Mouse (Mus musculus): ENCODE results near the gene Olfr1320. TPM values are rescaled to one million over a fixed set of nuclear protein-coding genes. Genes with fewer than 3 reads are reported as not detected.

The Olfr1320 gene
- total RNA-seq (2012; rRNA removed) (not detected in 2 replicates), polyA plus RNA-seq (2012; ENCODE audit: insufficient read depth in 1 of 2, insufficient read length in 2 of 2, low read depth in 1 of 2, low replicate concordance in 2 of 2, missing spikeins in 1 of 2) (not detected)

DNA sequence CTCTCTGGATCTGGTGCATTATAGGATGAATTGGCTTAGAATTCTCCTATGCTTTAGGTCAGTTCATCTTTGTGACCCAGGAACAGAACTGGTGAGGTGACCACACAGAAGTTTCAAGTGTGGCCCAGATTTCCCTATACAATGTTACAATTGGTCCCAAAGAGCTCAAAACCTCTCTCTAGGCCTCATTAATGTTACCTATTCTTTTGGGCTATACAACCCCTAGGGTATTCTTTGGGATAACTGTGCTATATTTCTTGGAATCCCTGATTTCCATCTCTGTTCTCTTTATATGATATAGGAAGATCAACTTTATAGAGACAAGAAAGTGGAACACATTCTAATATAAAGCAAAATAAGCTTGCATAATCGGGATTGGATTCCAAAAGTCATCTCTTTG is at the start of gene Olfr1320:
Gene Olfr1320 (plus strand): TSS at position 301 of the 400 bp plus-strand sequence.
- Histone ChIP-seq H3K27me3 (ENCODE audit: control insufficient read depth in 1 of 2, insufficient read depth in 2 of 2, low read length in 2 of 2) (no peaks in the 10 kb centered on the region), H3K79me2 (ENCODE audit: control insufficient read depth, insufficient read depth, low read length, poor library complexity) (no peaks in the 10 kb centered on the region), H3K27ac (ENCODE audit: control insufficient read depth, low read depth, low read length) (no peak within 1 kb of the TSS), H3K4me3 (ENCODE audit: control insufficient read depth in 1 of 2, insufficient read depth in 1 of 2, low read depth in 2 of 2, low read length in 2 of 2) (no peak within 1 kb of the TSS), H3K9me3 (replicated peaks; ENCODE audit: insufficient read depth, low read length) (no peaks in the 10 kb centered on the region), H3K9ac (ENCODE audit: control insufficient read depth, low read depth, low read length, poor library complexity, severe bottlenecking) (no peak within 1 kb of the TSS), H3K4me1 (ENCODE audit: control insufficient read depth in 1 of 2, insufficient read depth in 2 of 2, low read length in 2 of 2) (no peaks in the 10 kb centered on the region), H3K36me3 (ENCODE audit: control insufficient read depth in 1 of 2, insufficient read depth in 2 of 2, low read length in 2 of 2) (no peaks in the 10 kb centered on the region)
- no peak for DNase-seq (ENCODE audit: low read depth, low spot score)
- no peak for TF ChIP-seq TBP (IDR thresholded peaks at IDR 0.05; ENCODE audit: low read depth, low read length)
- TF ChIP-seq BHLHE40 (IDR thresholded peaks at IDR 0.05; ENCODE audit: borderline replicate concordance, low read depth, low read length), result no peak
- TF ChIP-seq CHD1 (IDR thresholded peaks at IDR 0.05; ENCODE audit: low read depth, low read length), result no peak
- TF ChIP-seq KAT2A (conservative IDR thresholded peaks at IDR 0.05; ENCODE audit: low read depth, low read length), result no peak
- TF ChIP-seq NELFE (IDR thresholded peaks at IDR 0.05; ENCODE audit: low read depth, low read length), result no peak
- TF ChIP-seq MAFK (IDR thresholded peaks at IDR 0.05; ENCODE audit: borderline replicate concordance, low read depth, low read length), result no peak
- TF ChIP-seq TCF12 (IDR thresholded peaks at IDR 0.05; ENCODE audit: low read depth, low read length), result no peak
- TF ChIP-seq NRF1 (IDR thresholded peaks at IDR 0.05; ENCODE audit: insufficient read depth, low read depth, low read length, poor library complexity, severe bottlenecking), result no peak
- no peak for TF ChIP-seq GATA1 (IDR thresholded peaks at IDR 0.05; ENCODE audit: low read depth, low read length)
- no peak for TF ChIP-seq ZKSCAN1 (IDR thresholded peaks at IDR 0.05; ENCODE audit: low read depth, low read length)
- TF ChIP-seq MAZ (IDR thresholded peaks at IDR 0.05; ENCODE audit: low read depth, low read length), result no peak

GRCm38 (mm10) chrX:49627566-49627965 is 44.6 kb upstream of the Olfr1320 start:
- TF ChIP-seq ELF1 (IDR thresholded peaks at IDR 0.05; ENCODE audit: low read depth, low read length) (no peak), ETS1 (IDR thresholded peaks at IDR 0.05; ENCODE audit: low read depth, low read length) (no peak), CHD1 (IDR thresholded peaks at IDR 0.05; ENCODE audit: low read depth, low read length) (no peak), TCF12 (IDR thresholded peaks at IDR 0.05; ENCODE audit: low read depth, low read length) (no peak), NRF1 (IDR thresholded peaks at IDR 0.05; ENCODE audit: insufficient read depth, low read depth, low read length, poor library complexity, severe bottlenecking) (no peak), POLR2AphosphoS2 (IDR thresholded peaks at IDR 0.05; ENCODE audit: low read length) (no peak), EP300 (IDR thresholded peaks at IDR 0.05; ENCODE audit: low read depth in 1 of 2, low read length in 2 of 2) (no peak), NELFE (IDR thresholded peaks at IDR 0.05; ENCODE audit: low read depth, low read length) (no peak), HCFC1 (IDR thresholded peaks at IDR 0.05; ENCODE audit: low read depth, low read length) (no peak)
- no peaks in the 10 kb centered on the region for H3K9me3 ChIP-seq (replicated peaks; ENCODE audit: insufficient read depth, low read length)
- H3K4me1 ChIP-seq (ENCODE audit: control insufficient read depth in 1 of 2, insufficient read depth in 2 of 2, low read length in 2 of 2), result no peaks in the 10 kb centered on the region
- H3K27me3 ChIP-seq (ENCODE audit: control insufficient read depth in 1 of 2, insufficient read depth in 2 of 2, low read length in 2 of 2), result no peaks in the 10 kb centered on the region
- no peak overlapping the region for H3K9ac ChIP-seq (ENCODE audit: control insufficient read depth, low read depth, low read length, poor library complexity, severe bottlenecking)
- no peak for DNase-seq (ENCODE audit: low read depth, low spot score)
- no peak overlapping the region for H3K4me3 ChIP-seq (ENCODE audit: control insufficient read depth in 1 of 2, insufficient read depth in 1 of 2, low read depth in 2 of 2, low read length in 2 of 2)
- H3K27ac ChIP-seq (ENCODE audit: control insufficient read depth, low read depth, low read length), result no peak overlapping the region
- no peaks in the 10 kb centered on the region for H3K36me3 ChIP-seq (ENCODE audit: control insufficient read depth in 1 of 2, insufficient read depth in 2 of 2, low read length in 2 of 2)
- H3K79me2 ChIP-seq (ENCODE audit: control insufficient read depth, insufficient read depth, low read length, poor library complexity), result no peaks in the 10 kb centered on the region

Measured in MEL (cell line).